Mouse (Mus musculus) myocyte (in vitro differentiated cells): Measurements from ENCODE around the gene Acss1. TPM values are rescaled to one million over a fixed set of nuclear protein-coding genes. Genes with fewer than 3 reads are reported as not detected.

Experiments used
- H3K27me3 ChIP-seq: one replicate; pipeline ENCODE4 v1.6.1; 2011; ENCODE audit not compliant: control insufficient read depth, insufficient read depth, insufficient read length
- H3K36me3 ChIP-seq: one replicate; pipeline ENCODE4 v1.6.1; 2011; ENCODE audit not compliant: control insufficient read depth, insufficient read depth
- H3K4me2 ChIP-seq: one replicate; pipeline ENCODE4 v1.6.1; 2011; ENCODE audit warnings: low read depth, control low read depth
- H3K4me3 ChIP-seq: one replicate; pipeline ENCODE4 v1.5.1; 2011; ENCODE audit warnings: mild to moderate bottlenecking, control low read depth, moderate library complexity
- H3K79me2 ChIP-seq: one replicate; pipeline ENCODE4 v1.6.1; 2011; ENCODE audit not compliant: control insufficient read depth, insufficient read depth
- H3ac ChIP-seq: one replicate; pipeline ENCODE4 v1.6.1; 2011; ENCODE audit not compliant: control insufficient read depth, insufficient read length
- CEBPB ChIP-seq: IDR thresholded peaks from 2 replicates; pipeline ENCODE4 v1.6.1; 2011; ENCODE audit warnings: mild to moderate bottlenecking, moderate library complexity; ENCODE audit not compliant: poor library complexity, insufficient read depth, severe bottlenecking
- E2F4 ChIP-seq: IDR thresholded peaks from one replicate; pipeline ENCODE4 v1.6.1; 2011; ENCODE audit warnings: mild to moderate bottlenecking, control low read depth, moderate library complexity; ENCODE audit not compliant: insufficient read depth
- MAX ChIP-seq: IDR thresholded peaks from one replicate; pipeline ENCODE4 v1.6.1; 2011; ENCODE audit warnings: low read depth, mild to moderate bottlenecking, control low read depth
- MYOD1 ChIP-seq, 3 experiments: IDR thresholded peaks; one replicate each; pipeline ENCODE4 v1.6.1; 2011; ENCODE audit warnings: control low read depth in 2 of 3, low read depth in 2 of 3, mild to moderate bottlenecking in 2 of 3, moderate library complexity in 1 of 3; ENCODE audit not compliant: insufficient read length in 2 of 3, control insufficient read depth in 1 of 3
- MYOG ChIP-seq, 3 experiments: IDR thresholded peaks; one replicate each; pipeline ENCODE4 v1.6.1; 2011; ENCODE audit warnings: control low read depth in 2 of 3, low read depth in 2 of 3, mild to moderate bottlenecking in 2 of 3; ENCODE audit not compliant: insufficient read length in 2 of 3, control insufficient read depth in 1 of 3, insufficient read depth in 1 of 3
- POLR2A ChIP-seq: IDR thresholded peaks from one replicate; pipeline ENCODE4 v1.6.1; 2011; ENCODE audit warnings: low read depth, mild to moderate bottlenecking, control low read depth, moderate library complexity; ENCODE audit not compliant: insufficient read length
- POLR2AphosphoS2 ChIP-seq: IDR thresholded peaks from one replicate; pipeline ENCODE4 v1.6.1; 2011; ENCODE audit warnings: low read depth, control low read depth; ENCODE audit not compliant: insufficient read length
- REST ChIP-seq: IDR thresholded peaks from one replicate; pipeline ENCODE4 v1.6.1; 2011; ENCODE audit warnings: mild to moderate bottlenecking, control low read depth, moderate library complexity; ENCODE audit not compliant: insufficient read depth, insufficient read length
- SRF ChIP-seq: IDR thresholded peaks from one replicate; pipeline ENCODE4 v1.6.1; 2011; ENCODE audit warnings: low read depth; ENCODE audit not compliant: control insufficient read depth, insufficient read length
- TCF12 ChIP-seq: IDR thresholded peaks from one replicate; pipeline ENCODE4 v1.6.1; 2011; ENCODE audit warnings: mild to moderate bottlenecking, control low read depth; ENCODE audit not compliant: poor library complexity, insufficient read depth, severe bottlenecking
- TCF3 ChIP-seq: IDR thresholded peaks from one replicate; pipeline ENCODE4 v1.6.1; 2011; ENCODE audit warnings: low read depth, control low read depth; ENCODE audit not compliant: insufficient read length
- USF1 ChIP-seq: IDR thresholded peaks from one replicate; pipeline ENCODE4 v1.6.1; 2011; ENCODE audit warnings: low read depth, mild to moderate bottlenecking, control low read depth, moderate library complexity
- polyA plus RNA-seq: library from polyadenylated mRNA; unstranded; fragments of >200 nt; fragmentation: generic; extraction: Trizol; gene quantifications from one replicate; pipeline ENCODE4 v1.2.1, GENCODE M21; 2012; ENCODE audit warnings: missing spikeins

The Acss1 gene
- polyA plus RNA-seq, 1 experiment, result not detected

DNA sequence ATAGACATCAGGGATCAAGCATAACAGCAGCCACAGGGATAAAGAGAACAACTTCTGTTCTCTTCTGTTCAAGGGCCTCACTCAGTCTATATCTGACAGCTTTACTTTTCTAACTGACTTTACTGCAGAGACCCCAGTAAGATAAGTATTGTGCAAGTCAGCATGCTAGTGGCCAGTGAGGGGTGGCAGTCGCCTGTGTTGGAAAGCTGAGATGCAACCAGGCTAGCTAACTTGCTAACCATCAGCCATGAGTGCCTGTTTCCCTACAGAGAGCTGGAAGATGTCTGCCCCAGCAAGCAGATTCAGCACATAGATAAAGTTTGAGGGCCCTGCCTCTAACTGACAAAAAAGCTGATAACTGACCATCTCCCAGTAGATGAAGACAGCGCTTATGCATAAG lies 97.5 kb downstream of the Acss1 start:
- Histone ChIP-seq H3K4me2 (no peak overlapping the region), H3K27me3 (no peaks in the 10 kb centered on the region), H3K79me2 (no peaks in the 10 kb centered on the region), H3K36me3 (no peaks in the 10 kb centered on the region), H3K4me3 (no peak overlapping the region), H3ac (no peak overlapping the region)
- TF ChIP-seq USF1, result no peak
- TF ChIP-seq POLR2AphosphoS2, result no peak
- no peak for TF ChIP-seq TCF3
- no peak for TF ChIP-seq CEBPB
- no peak for TF ChIP-seq POLR2A
- no peak for TF ChIP-seq MYOD1 (IDR thresholded peaks at IDR 0.05; ENCODE audit: control insufficient read depth in 1 of 3, insufficient read length in 2 of 3, low read depth in 2 of 3)
- TF ChIP-seq E2F4, result no peak
- TF ChIP-seq REST, result no peak
- TF ChIP-seq SRF, result no peak
- TF ChIP-seq MAX, result no peak
- no peak for TF ChIP-seq MYOG (IDR thresholded peaks at IDR 0.05; ENCODE audit: control insufficient read depth in 1 of 3, insufficient read depth in 1 of 3, insufficient read length in 2 of 3, low read depth in 2 of 3)
- no peak for TF ChIP-seq TCF12

DNA sequence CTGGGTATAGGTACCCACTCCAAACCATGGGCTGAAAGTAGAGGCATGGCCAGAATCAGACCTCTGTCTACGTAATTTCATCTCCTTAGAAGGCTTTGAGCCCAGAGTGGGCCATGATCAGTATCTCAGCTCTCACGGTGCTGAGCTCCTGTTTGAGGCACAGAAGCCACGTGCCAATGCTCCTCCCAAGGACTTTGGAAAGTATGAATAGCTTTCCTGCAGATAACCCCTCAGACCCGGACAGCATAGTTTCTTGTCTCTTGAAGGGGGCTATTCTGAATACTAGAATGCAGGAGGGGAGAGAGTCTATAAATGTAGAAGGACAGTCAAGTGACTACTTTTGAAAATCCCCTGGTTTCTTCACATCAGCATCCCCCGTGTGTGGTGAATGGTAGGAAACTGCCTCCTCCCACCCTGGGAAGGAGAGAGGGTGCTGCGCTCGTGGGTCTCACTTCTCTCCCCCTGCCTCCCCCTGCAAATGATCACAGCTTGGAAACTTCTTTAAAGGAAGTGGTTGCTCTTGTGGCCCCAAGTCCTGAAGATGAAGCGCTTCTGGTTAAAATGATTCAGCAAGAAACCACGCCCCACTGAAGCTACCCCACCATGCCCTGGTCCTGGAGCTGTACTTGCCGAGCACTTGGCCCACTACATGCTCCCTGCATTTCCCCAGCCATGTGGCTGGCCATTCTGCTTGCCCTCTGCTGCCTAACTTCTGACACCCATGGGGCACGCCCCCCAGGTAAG lies 98.3 kb downstream of the Acss1 start, which contains the start of gene Cst7:
Gene Cst7, plus strand, starts transcription at position 569 of the 744 bp plus-strand sequence.
- TF ChIP-seq MYOG (IDR thresholded peaks at IDR 0.05; ENCODE audit: control insufficient read depth in 1 of 3, insufficient read depth in 1 of 3, insufficient read length in 2 of 3, low read depth in 2 of 3) (no peak), USF1 (no peak), POLR2AphosphoS2 (no peak), MAX (no peak), E2F4 (no peak), TCF12 (no peak), TCF3 (no peak), REST (no peak), POLR2A (no peak), CEBPB (no peak), MYOD1 (IDR thresholded peaks at IDR 0.05; ENCODE audit: control insufficient read depth in 1 of 3, insufficient read length in 2 of 3, low read depth in 2 of 3) (no peak), SRF (no peak)
- Histone ChIP-seq H3ac (no peak within 1 kb of the TSS), H3K36me3 (no peaks in the 10 kb centered on the region)

More for the DNA sequence above, 98.3 kb downstream of the Acss1 start, which contains the start of gene Cst7:
- Histone ChIP-seq H3K27me3 (no peaks in the 10 kb centered on the region), H3K4me2 (no peak within 1 kb of the TSS), H3K4me3 (no peak within 1 kb of the TSS), H3K79me2 (no peaks in the 10 kb centered on the region)

Other genes starting within 250 kb of the Acss1 start
- gene Zfp442, start 217.0 kb downstream of the Acss1 start, polyA plus RNA-seq, result 0.35 TPM
- gene Zfp345, start 183.4 kb downstream of the Acss1 start, polyA plus RNA-seq, result 0.25 TPM
- not detected for gene Cst7, start 98.1 kb downstream of the Acss1 start, polyA plus RNA-seq
- 31.4 TPM for gene Apmap, start 59.9 kb downstream of the Acss1 start, polyA plus RNA-seq
- gene Vsx1, start 20.9 kb upstream of the Acss1 start, polyA plus RNA-seq, result not detected
- gene Entpd6, start 80.5 kb upstream of the Acss1 start, polyA plus RNA-seq, result 8.8 TPM
- gene Pygb, start 118.2 kb upstream of the Acss1 start, polyA plus RNA-seq, result 23.8 TPM
- 50.7 TPM for gene Abhd12, start 236.2 kb upstream of the Acss1 start, polyA plus RNA-seq
- gene Gins1, start 236.9 kb upstream of the Acss1 start, polyA plus RNA-seq, result 7.5 TPM